Comparison of ENCODE assay signal across 9 mouse cellular contexts in genomic region chr4:149273128-149273527, GRCm38 (mm10). TPM values are rescaled to one million over a fixed set of nuclear protein-coding genes. Genes with fewer than 3 reads are reported as not detected.
DNase-seq lines count a peak whose midpoint lies in the region; ATAC-seq lines count a peak whose summit lies in the region.
"Had no signal": no experiment of that assay in that cellular context is flagged by ENCODE, and none has a peak within 500 bp of the region (broad histone marks: within the 10 kb centered on the region; RNA-seq: fewer than 3 reads in every experiment).

No protein-coding gene starts in this region.

- H3K9ac ChIP-seq in kidney, embryonic 15.5 days = no peak overlapping the region

- no peaks in the 10 kb centered on the region for H3K27me3 ChIP-seq in kidney, embryonic 15.5 days

- DNase-seq in adrenal gland, postnatal 36 days = peak; percentile 26 to 41
- DNase-seq in adrenal gland, postnatal 4 days (ENCODE audit: low spot score in 2 of 2) = no peak
- DNase-seq in kidney, postnatal 36 days = peak; percentile 17 to 36
- peak; percentile 52 for DNase-seq in CD4-positive helper T cell, adult 2 months (ENCODE audit: low read depth, low spot score)
- DNase-seq in embryo, embryonic 10.5 days (ENCODE audit: low spot score) = peak; percentile 50
- DNase-seq in left cerebral cortex, postnatal 25 days (ENCODE audit: low spot score in 2 of 2) = no peak
- DNase-seq in right cerebral cortex, postnatal 4 days = no peak
- DNase-seq: gastrocnemius, postnatal 14 days had no signal

- H3K4me1 ChIP-seq in kidney, embryonic 15.5 days = peaks cover 7% of the 10 kb centered on the region

- ATAC-seq in kidney, embryonic 15.5 days (replicated peaks; ENCODE audit: low FRiP score) = no peak

- no peak overlapping the region for H3K4me2 ChIP-seq in kidney, embryonic 15.5 days

- intact Hi-C loops in left cerebral cortex, postnatal 25 days (cut with DNase I) = loop anchor here (5.0 kb wide), 1 partner anchor 34 kb away; the partner anchor contains the start of gene Kif1b

- no peak overlapping the region for H3K27ac ChIP-seq in kidney, embryonic 15.5 days

- no peaks in the 10 kb centered on the region for H3K9me3 ChIP-seq in kidney, embryonic 15.5 days (replicated peaks)

- WGBS in kidney, embryonic 15.5 days = 96% methylated on average over 1 of the region's 1 CpGs

- H3K36me3 ChIP-seq in kidney, embryonic 15.5 days = peaks cover 61% of the 10 kb centered on the region

- H3K4me3 ChIP-seq in kidney, embryonic 15.5 days (replicated peaks) = no peak overlapping the region

RNA-seq across cellular contexts. Expression of gene Kif1b, which starts 34.4 kb away (rescaled TPM):
- 100 to 1,000 TPM; 129 to 168 TPM for total RNA-seq in adrenal gland, postnatal 36 days (2021)
- total RNA-seq in adrenal gland, postnatal 4 days (2021) = 100 to 1,000 TPM; 118 to 124 TPM
- 31.1 and 31.3 TPM in 2 replicates for polyA plus RNA-seq in kidney, embryonic 15.5 days (2015; fragmentation: Nextera tagmentation; extraction: Ambion mirVana)
- 100 to 1,000 TPM; 432 to 448 TPM for total RNA-seq in left cerebral cortex, postnatal 25 days (2021)

Comparison
In these comparisons a context has a peak if more than half of its experiments do, and no peak if none do; other contexts are left out.
1. DNase-seq: peak in adrenal gland, postnatal 36 days (2 of 2), kidney, postnatal 36 days (2 of 2), CD4-positive helper T cell, adult 2 months (single experiment) and embryo, embryonic 10.5 days (single experiment); none in adrenal gland, postnatal 4 days (0 of 2), left cerebral cortex, postnatal 25 days (0 of 2) and right cerebral cortex, postnatal 4 days (single experiment).